Mouse (Mus musculus) frontal cortex, adult (tissue): ENCODE results near the gene Vmn1r111.
"Not testable (repeated sequence)": the region's sequence is repeated elsewhere in the genome, so short reads cannot be mapped to it uniquely, and the experiment has no call there.

Experiments used
- ATAC-seq: cut with Nextera tagmentation; 2 replicates; pipeline ENCODE4 v1.9.2; 2017; ENCODE audit warnings: mild to moderate bottlenecking, moderate library complexity, mixed read lengths; ENCODE audit not compliant: low TSS enrichment

Vmn1r111 gene

DNA sequence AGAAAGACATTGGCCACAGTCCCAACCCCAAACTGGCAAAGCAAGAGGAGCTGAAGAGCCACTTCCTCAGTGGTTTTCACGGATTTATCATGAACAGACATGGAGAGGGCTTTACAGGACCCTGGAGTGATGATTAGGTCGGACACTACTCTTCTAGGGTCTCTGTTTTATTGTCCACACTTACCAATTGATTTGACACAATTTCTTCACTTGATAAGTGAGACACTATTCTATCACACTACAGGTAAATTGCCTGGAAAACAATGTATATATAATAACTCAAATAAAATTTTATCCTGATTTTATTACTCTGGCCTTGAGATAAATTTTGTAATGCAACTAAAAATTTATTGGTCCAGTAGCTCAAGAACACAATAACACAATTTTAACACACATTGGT lies at the start of gene Vmn1r111:
Gene Vmn1r111, minus strand, starts transcription at position 101 of the 400 bp plus-strand sequence.
- not testable (repeated sequence) for ATAC-seq

DNA sequence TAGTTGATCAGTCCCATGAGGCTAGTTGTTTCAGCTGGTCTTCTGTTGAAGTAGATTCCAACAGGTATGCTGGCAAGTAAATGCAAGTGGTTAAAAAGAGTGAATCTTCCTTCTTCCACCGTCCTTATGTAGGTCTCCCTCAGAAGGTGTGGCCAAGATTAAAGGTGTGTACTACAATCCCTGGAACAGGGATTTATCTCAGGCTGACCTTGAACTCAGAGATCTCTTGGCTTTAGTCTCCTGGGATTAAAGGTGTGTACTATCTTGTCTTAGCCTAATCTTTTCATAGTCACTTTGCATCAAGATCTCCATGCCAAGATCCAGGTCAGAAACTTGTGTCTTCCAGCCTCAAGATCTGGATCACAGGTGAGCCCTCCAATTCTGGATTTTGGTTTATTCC lies 27.5 kb upstream of the Vmn1r111 start, which contains the start of gene Gm10668:
Gene Gm10668, minus strand, starts transcription at position 101 of the 400 bp plus-strand sequence.
- ATAC-seq = not testable (repeated sequence)

DNA sequence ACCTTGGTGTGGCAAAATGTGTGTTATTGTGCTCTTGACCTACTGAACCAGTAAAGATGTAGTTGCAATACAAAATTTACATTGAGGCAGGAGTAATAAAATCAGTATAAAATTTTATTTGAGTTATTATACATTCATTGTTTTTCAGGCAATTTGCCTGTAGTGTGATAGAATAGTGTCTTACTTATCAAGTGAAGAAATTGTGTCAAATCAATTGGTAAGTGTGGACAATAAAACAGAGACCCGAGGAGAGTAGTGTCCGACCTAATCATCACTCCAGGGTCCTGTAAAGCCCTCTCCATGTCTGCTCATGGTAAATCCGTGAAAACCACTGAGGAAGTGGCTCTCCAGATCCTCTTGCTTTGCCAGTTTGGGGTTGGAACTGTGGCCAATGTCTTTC lies 34.4 kb downstream of the Vmn1r111 start, which contains the start of gene Vmn1r107:
Gene Vmn1r107, plus strand, starts transcription at position 301 of the 400 bp plus-strand sequence.
- ATAC-seq = not testable (repeated sequence)
